Mouse (Mus musculus) G1E (cell line): ENCODE data around the gene Myo19.

Experiments used
- CTCF ChIP-seq: IDR thresholded peaks from 2 replicates; pipeline ENCODE4 v1.5.1; 2012; ENCODE audit warnings: low read depth, low read length, inconsistent platforms, mixed read lengths
- GATA1 ChIP-seq: IDR thresholded peaks from 2 replicates; pipeline ENCODE4 v1.6.1; 2012; ENCODE audit warnings: borderline replicate concordance, low read length, inconsistent platforms, mixed read lengths
- TAL1 ChIP-seq: conservative IDR thresholded peaks from 2 replicates; pipeline ENCODE4 v1.6.1; 2012; ENCODE audit warnings: low read depth, low read length, inconsistent platforms, mixed read lengths

DNA sequence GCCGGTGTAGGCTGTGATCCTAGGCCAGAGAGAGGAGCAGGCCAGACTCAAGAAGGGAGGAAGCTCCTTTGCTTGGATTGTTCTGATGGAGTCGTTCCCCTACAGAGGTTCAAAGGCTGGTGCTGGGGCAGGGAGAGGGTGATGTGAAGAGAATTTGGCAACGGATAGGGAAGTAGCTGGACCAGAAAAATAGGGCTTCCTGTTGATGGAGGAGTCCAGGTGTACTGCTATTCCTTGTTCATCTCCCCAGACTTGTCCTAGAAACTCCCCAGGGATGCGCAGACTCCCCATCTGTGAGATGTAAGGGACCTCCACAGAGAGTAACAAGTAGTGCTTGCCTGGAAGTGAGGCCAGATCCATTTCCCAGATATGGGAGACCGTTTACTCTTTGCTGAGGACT is 76.5 kb downstream of the Myo19 start:
- TF ChIP-seq CTCF (no peak), TAL1 (no peak), GATA1 (no peak)
